In the genomic region with DNA sequence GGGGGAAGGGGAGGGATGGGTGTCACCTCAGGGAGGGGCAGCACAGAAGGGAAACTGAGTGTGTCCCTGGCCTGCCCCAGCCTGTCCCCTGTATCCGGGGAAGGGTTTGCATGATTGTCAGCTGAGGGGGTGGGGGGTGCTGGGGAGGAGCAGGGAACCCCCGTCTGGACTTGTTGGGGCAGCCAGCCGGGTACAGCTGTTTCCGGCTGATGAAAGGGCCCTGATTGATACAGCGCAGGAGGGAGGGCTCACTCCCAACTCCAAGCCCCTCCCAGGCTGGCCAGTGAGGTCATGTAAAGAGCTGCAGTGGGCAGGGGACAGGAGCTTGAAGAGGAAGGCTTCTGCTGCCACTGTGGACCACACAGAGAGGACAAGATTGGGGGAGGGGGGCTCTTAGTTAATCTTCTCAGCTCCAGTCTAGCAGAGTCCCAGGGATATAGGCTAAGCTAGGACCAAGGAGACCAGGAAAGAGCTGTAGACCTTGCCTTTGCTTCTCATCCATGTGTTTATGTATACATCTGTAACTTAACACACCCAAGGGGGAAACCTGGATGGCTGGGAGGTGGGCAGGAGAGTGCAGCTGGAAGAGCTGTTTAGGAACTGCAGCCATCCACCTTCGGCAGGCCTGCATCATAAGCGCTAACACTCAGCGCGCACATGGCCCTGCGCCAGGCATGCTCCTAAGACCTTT, we compare ENCODE assay signal across 8 mouse cellular contexts. TPM values are rescaled to one million over a fixed set of nuclear protein-coding genes. Genes with fewer than 3 reads are reported as not detected.
DNase-seq lines count a peak whose midpoint lies in the region; ATAC-seq and TF ChIP-seq lines count a peak whose summit lies in the region.

No protein-coding gene starts in this region.

- WGBS in forebrain, embryonic 15.5 days, result 12% methylated on average over 10 of the region's 10 CpGs
- WGBS in hindbrain, postnatal 0 days, result 22% methylated on average over 10 of the region's 10 CpGs
- 35% methylated on average over 10 of the region's 10 CpGs for WGBS in liver, postnatal 0 days (ENCODE audit: insufficient replicate concordance)

- no peaks in the 10 kb centered on the region for H3K27me3 ChIP-seq in forebrain, embryonic 15.5 days
- H3K27me3 ChIP-seq in hindbrain, postnatal 0 days (ENCODE audit: insufficient read depth, low read length), result no peaks in the 10 kb centered on the region
- no peaks in the 10 kb centered on the region for H3K27me3 ChIP-seq in liver, postnatal 0 days (ENCODE audit: insufficient read depth, low read length)

- no peak overlapping the region for H3K4me2 ChIP-seq in forebrain, embryonic 15.5 days (replicated peaks)
- H3K4me2 ChIP-seq in hindbrain, postnatal 0 days (ENCODE audit: low read depth, low read length), result no peak overlapping the region
- no peak overlapping the region for H3K4me2 ChIP-seq in liver, postnatal 0 days (ENCODE audit: low read depth, low read length)

- no peak overlapping the region for H3K9ac ChIP-seq in forebrain, embryonic 15.5 days (replicated peaks)
- H3K9ac ChIP-seq in hindbrain, postnatal 0 days (replicated peaks; ENCODE audit: low read length), result no peak overlapping the region
- no peak overlapping the region for H3K9ac ChIP-seq in liver, postnatal 0 days (replicated peaks)

- peak; percentile 66 for ATAC-seq in forebrain, embryonic 15.5 days (replicated peaks)
- peak; percentile 83; the same call in 1 of the 2 replicates for ATAC-seq in hindbrain, postnatal 0 days
- ATAC-seq in liver, postnatal 0 days, result peak; percentile 48; the same call in 1 of the 2 replicates

- H3K4me3 ChIP-seq in forebrain, embryonic 15.5 days, result no peak overlapping the region
- no peak overlapping the region for H3K4me3 ChIP-seq in hindbrain, postnatal 0 days (ENCODE audit: low read length)
- no peak overlapping the region for H3K4me3 ChIP-seq in liver, postnatal 0 days (ENCODE audit: low read depth, low read length)

- H3K36me3 ChIP-seq in forebrain, embryonic 15.5 days, result no peaks in the 10 kb centered on the region
- H3K36me3 ChIP-seq in hindbrain, postnatal 0 days (ENCODE audit: insufficient read depth, low read length), result no peaks in the 10 kb centered on the region
- no peaks in the 10 kb centered on the region for H3K36me3 ChIP-seq in liver, postnatal 0 days (replicated peaks; ENCODE audit: insufficient read depth, low read length)

- no peaks in the 10 kb centered on the region for H3K9me3 ChIP-seq in forebrain, embryonic 15.5 days
- H3K9me3 ChIP-seq in hindbrain, postnatal 0 days (ENCODE audit: low read length), result no peaks in the 10 kb centered on the region
- no peaks in the 10 kb centered on the region for H3K9me3 ChIP-seq in liver, postnatal 0 days (ENCODE audit: low read length)

- no peak for TF ChIP-seq EP300 in liver, postnatal 0 days (IDR thresholded peaks at IDR 0.05; ENCODE audit: low read depth)

- DNase-seq in adrenal gland, postnatal 14 days, result peak; percentile 24
- no peak for DNase-seq in adrenal gland, postnatal 4 days (ENCODE audit: low spot score in 2 of 2)
- peak; percentile 66 for DNase-seq in hindbrain, postnatal 0 days (ENCODE audit: low spot score)
- DNase-seq in liver, postnatal 0 days, result peak; percentile 39
- peak; percentile 86 for DNase-seq in retina, postnatal 1 day
- no peak for DNase-seq in layer of hippocampus, postnatal 25 days (ENCODE audit: extremely low spot score in 1 of 2, low spot score in 1 of 2)
- no peak for DNase-seq in spleen, postnatal 4 days (ENCODE audit: low spot score in 2 of 2)

- TF ChIP-seq CTCF in hindbrain, postnatal 0 days (IDR thresholded peaks at IDR 0.05; ENCODE audit: low read depth), result no peak
- TF ChIP-seq CTCF in liver, postnatal 0 days (IDR thresholded peaks at IDR 0.05; ENCODE audit: low read depth), result no peak

- peaks cover 11% of the 10 kb centered on the region for H3K4me1 ChIP-seq in forebrain, embryonic 15.5 days
- peaks cover 6% of the 10 kb centered on the region; the same call in 1 of the 2 replicates for H3K4me1 ChIP-seq in hindbrain, postnatal 0 days (ENCODE audit: insufficient read depth, low read length)
- peaks cover 7% of the 10 kb centered on the region; the same call in 1 of the 2 replicates for H3K4me1 ChIP-seq in liver, postnatal 0 days (ENCODE audit: insufficient read depth)

- peak overlapping the region; percentile 36; the same call in 1 of the 2 replicates for H3K27ac ChIP-seq in forebrain, embryonic 15.5 days (replicated peaks)
- no peak overlapping the region for H3K27ac ChIP-seq in hindbrain, postnatal 0 days
- H3K27ac ChIP-seq in liver, postnatal 0 days (ENCODE audit: low read depth), result no peak overlapping the region

RNA-seq across cellular contexts. Expression of a gene that starts 31.3 kb away (rescaled TPM):
- 422 and 438 TPM in 2 replicates for total RNA-seq in adrenal gland, postnatal 14 days (2021)
- 100 to 1,000 TPM; 242 to 257 TPM for total RNA-seq in adrenal gland, postnatal 4 days (2021)
- polyA plus RNA-seq in forebrain, embryonic 15.5 days (2015; fragmentation: Nextera tagmentation; extraction: Ambion mirVana), result 3.1 and 3.6 TPM in 2 replicates
- 89.5 and 89.6 TPM in 2 replicates for total RNA-seq in hindbrain, postnatal 0 days (2014; rRNA removed)
- 4.1 and 4.8 TPM in 2 replicates for polyA plus RNA-seq in hindbrain, postnatal 0 days (2015; fragmentation: Nextera tagmentation; extraction: Ambion mirVana)
- polyA plus RNA-seq in liver, postnatal 0 days (2015; fragmentation: Nextera tagmentation; extraction: Ambion mirVana), result 2.8 and 3.1 TPM in 2 replicates
- 10 to 100 TPM; 56.3 to 62.8 TPM for total RNA-seq in layer of hippocampus, postnatal 25 days (2021)

RNA-seq across cellular contexts. Expression of a gene that starts 47.4 kb away (rescaled TPM):
- total RNA-seq in adrenal gland, postnatal 14 days (2021), result 107 and 111 TPM in 2 replicates
- 100 to 1,000 TPM in 1 of 2 experiments, 10 to 100 TPM in 1; 94.1 to 101 TPM for total RNA-seq in adrenal gland, postnatal 4 days (2021)
- 129 and 134 TPM in 2 replicates for polyA plus RNA-seq in forebrain, embryonic 15.5 days (2015; fragmentation: Nextera tagmentation; extraction: Ambion mirVana)
- 62.8 and 67.1 TPM in 2 replicates for total RNA-seq in hindbrain, postnatal 0 days (2014; rRNA removed)
- polyA plus RNA-seq in hindbrain, postnatal 0 days (2015; fragmentation: Nextera tagmentation; extraction: Ambion mirVana), result 165 and 169 TPM in 2 replicates
- polyA plus RNA-seq in liver, postnatal 0 days (2015; fragmentation: Nextera tagmentation; extraction: Ambion mirVana), result 52.0 and 55.6 TPM in 2 replicates
- total RNA-seq in layer of hippocampus, postnatal 25 days (2021), result 10 to 100 TPM; 80.9 to 81.4 TPM

Comparison
In these comparisons a context has a peak if more than half of its experiments do, and no peak if none do; other contexts are left out.
1. DNase-seq: peak in adrenal gland, postnatal 14 days (single experiment), hindbrain, postnatal 0 days (single experiment), liver, postnatal 0 days (single experiment) and retina, postnatal 1 day (single experiment); none in adrenal gland, postnatal 4 days (0 of 2), layer of hippocampus, postnatal 25 days (0 of 2) and spleen, postnatal 4 days (0 of 2).
2. Peak in every context shown above with its lines, with median percentiles within 50 percentile points of each other: ATAC-seq.